Mouse (Mus musculus) stomach, postnatal 0 days (tissue): Measurements from ENCODE around the gene Gm6096.

Experiments used
- CTCF ChIP-seq: IDR thresholded peaks from 2 replicates; pipeline ENCODE4 v1.5.1; 2016; ENCODE audit warnings: antibody characterized with exemption, low read depth, mild to moderate bottlenecking, moderate library complexity
- EP300 ChIP-seq: optimal IDR thresholded peaks from 2 replicates; pipeline ENCODE3; 2016; ENCODE audit warnings: antibody characterized with exemption

DNA sequence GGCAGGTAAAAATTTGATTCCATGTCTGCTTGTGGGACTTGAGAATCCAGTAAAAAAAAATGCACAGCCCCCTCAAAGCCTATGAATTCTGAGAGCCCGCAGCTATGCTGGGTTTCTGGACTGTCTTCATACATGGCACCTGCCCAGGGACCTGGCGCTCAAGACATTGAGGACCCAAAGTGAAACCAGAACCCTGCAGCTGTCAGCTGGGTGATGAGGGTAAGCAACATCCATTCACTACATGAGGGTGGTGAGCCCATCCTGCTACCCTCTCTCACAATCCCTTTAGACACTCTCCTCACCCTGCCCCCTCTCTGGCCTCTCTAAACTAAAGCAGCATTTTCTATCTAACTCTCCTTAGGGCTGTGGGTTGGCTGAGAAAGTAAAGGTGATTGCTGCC is 26.8 kb downstream of the Gm6096 start:
- TF ChIP-seq CTCF (no peak), EP300 (no peak)
